Mouse (Mus musculus) CD4-positive helper T cell, adult 2 months (primary cell): ENCODE measurements around the gene Psme3.
A peak's percentile ranks its signal among the peaks of the same experiment; 100 is the strongest.
"Not testable (repeated sequence)": the region's sequence is repeated elsewhere in the genome, so short reads cannot be mapped to it uniquely, and the experiment has no call there.

Experiments used
- DNase-seq: peaks from one replicate; pipeline ENCODE4 v3.0.0-alpha.2; 2012; ENCODE audit warnings: low read depth, missing footprints, low spot score

Gene Psme3

GRCm38 (mm10) chr11:101312150-101312549 is 3.9 kb upstream of the Psme3 start:
- no peak for DNase-seq

GRCm38 (mm10) chr11:101314567-101314966 is 1.4 kb upstream of the Psme3 start:
- DNase-seq, result no peak

- DNase-seq, result no peak
Observed at GRCm38 (mm10) chr11:101315082-101315650, 847 bp upstream of the Psme3 start.

- DNase-seq, result peak; percentile 69
Observed at GRCm38 (mm10) chr11:101316501-101316917, 496 bp downstream of the Psme3 start.

- peak; percentile 41 for DNase-seq
Observed at GRCm38 (mm10) chr11:101323609-101324008, 7.6 kb downstream of the Psme3 start.

GRCm38 (mm10) chr11:101324763-101325162 is 8.8 kb downstream of the Psme3 start, which contains the start of gene Aoc2:
Aoc2 (plus strand) TSS chr11:101325063.
- no peak for DNase-seq

- DNase-seq, result not testable (repeated sequence)
Observed at GRCm38 (mm10) chr11:101325201-101325600, 9.2 kb downstream of the Psme3 start.

- no peak for DNase-seq
Observed at GRCm38 (mm10) chr11:101326147-101326546, 10.1 kb downstream of the Psme3 start.

- no peak for DNase-seq
Observed at GRCm38 (mm10) chr11:101327311-101327710, 11.3 kb downstream of the Psme3 start.

- no peak for DNase-seq
Observed at GRCm38 (mm10) chr11:101328941-101329635, 13.1 kb downstream of the Psme3 start.

GRCm38 (mm10) chr11:101330371-101330924 is 14.4 kb downstream of the Psme3 start, which contains the start of gene Aoc3:
Aoc3 (plus strand) TSS chr11:101330605.
- DNase-seq, result no peak

- DNase-seq, result not testable (repeated sequence)
Observed at GRCm38 (mm10) chr11:101330961-101331360, 14.9 kb downstream of the Psme3 start.

- no peak for DNase-seq
Observed at GRCm38 (mm10) chr11:101332537-101332936, 16.5 kb downstream of the Psme3 start.

- no peak for DNase-seq
Observed at GRCm38 (mm10) chr11:101334023-101334422, 18.0 kb downstream of the Psme3 start.

- no peak for DNase-seq
Observed at GRCm38 (mm10) chr11:101334516-101334915, 18.5 kb downstream of the Psme3 start.

- no peak for DNase-seq
Observed at GRCm38 (mm10) chr11:101335685-101336084, 19.7 kb downstream of the Psme3 start.

- DNase-seq, result peak; percentile 8
Observed at GRCm38 (mm10) chr11:101338123-101338760, 22.2 kb downstream of the Psme3 start.

- DNase-seq, result no peak
Observed at GRCm38 (mm10) chr11:101347083-101347775, 31.2 kb downstream of the Psme3 start.

GRCm38 (mm10) chr11:101348774-101349173 is 32.8 kb downstream of the Psme3 start:
- DNase-seq, result no peak

GRCm38 (mm10) chr11:101349216-101349615 is 33.2 kb downstream of the Psme3 start:
- no peak for DNase-seq

GRCm38 (mm10) chr11:101351100-101351720 is 35.2 kb downstream of the Psme3 start:
- no peak for DNase-seq
